Mouse (Mus musculus): ENCODE measurements around the gene Stpg1.

DNA sequence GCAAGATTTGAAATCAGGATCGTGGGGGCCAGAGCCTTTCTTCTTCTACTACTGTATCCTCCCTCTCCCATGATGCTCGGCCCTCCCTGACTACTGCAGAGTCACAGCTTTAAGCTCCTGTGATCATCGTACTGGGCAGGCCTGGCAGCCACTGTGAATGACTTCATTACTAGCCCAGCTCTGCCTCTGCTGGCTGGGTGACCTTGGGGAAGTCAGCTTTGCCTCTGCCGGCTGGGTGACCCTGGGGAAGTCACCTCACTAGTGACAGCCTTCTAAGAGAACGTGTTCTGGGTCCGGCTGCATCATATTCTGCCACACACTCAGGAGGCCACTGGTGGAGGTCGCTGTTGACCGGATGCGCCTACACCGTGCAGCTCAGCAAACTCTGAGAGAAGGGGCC, 16.7 kb upstream of the Stpg1 start:
- TF ChIP-seq CTCF (IDR thresholded peaks at IDR 0.05; ENCODE audit: extremely low read depth, insufficient read length, insufficient replicate concordance, low read depth, low read length) (no peak), POLR2A (IDR thresholded peaks at IDR 0.05; ENCODE audit: low read depth, low read length) (no peak)

All from small intestine, adult 2 months (tissue).